Mouse (Mus musculus) T-helper 17 cell (primary cell): ENCODE results near the gene Gimap4.

Experiments
- in situ Hi-C, 2 experiments: fragments of 300-600 bp; cut with MboI, MseI; formaldehyde crosslinking; loops; 1 replicate in 1 of 2; 2 replicates in 1 of 2; pipeline ENCODE4 v1.15.1; 2025; ENCODE audit warnings: high pct_unique_total_duplicates in 2 of 2

Gimap4 gene

GRCm38 (mm10) chr6:48675400-48675930 lies 8.9 kb upstream of the Gimap4 start:
- in situ Hi-C loops: loop anchor here (10.0 kb wide), 3 partner anchors 931 to 1709 kb away; no protein-coding TSS in a partner anchor

- in situ Hi-C loops: loop anchor here (10.0 kb wide), 3 partner anchors 931 to 1709 kb away; no protein-coding TSS in a partner anchor
Measured at GRCm38 (mm10) chr6:48675931-48676859, 8.2 kb upstream of the Gimap4 start, which contains the start of gene Gimap9. TSS of gene Gimap9 (plus strand) at chr6:48676129.

- in situ Hi-C loops: loop anchor here (10.0 kb wide), 3 partner anchors 932 to 1708 kb away; no protein-coding TSS in a partner anchor
Measured at GRCm38 (mm10) chr6:48676860-48677415, 7.4 kb upstream of the Gimap4 start.

- in situ Hi-C loops: loop anchor here (10.0 kb wide), 3 partner anchors 933 to 1707 kb away; no protein-coding TSS in a partner anchor
Measured at GRCm38 (mm10) chr6:48677492-48678345, 6.6 kb upstream of the Gimap4 start.

- in situ Hi-C loops: loop anchor here (10.0 kb wide), 3 partner anchors 934 to 1706 kb away; no protein-coding TSS in a partner anchor
Measured at GRCm38 (mm10) chr6:48678391-48678790, 6.0 kb upstream of the Gimap4 start.

- in situ Hi-C loops: loop anchor here (10.0 kb wide), 4 partner anchors 65 to 1705 kb away; partner anchors contain the start of gene Gimap5 (in 1 of the 2)
Measured at GRCm38 (mm10) chr6:48679701-48680100, 4.6 kb upstream of the Gimap4 start.

GRCm38 (mm10) chr6:48680421-48680820 lies 3.9 kb upstream of the Gimap4 start:
- in situ Hi-C loops: loop anchor here in 1 of 2 experiments (10.0 kb wide), 1 partner anchor 64 kb away; the partner anchor contains the start of gene Gimap5

- in situ Hi-C loops: loop anchor here in 1 of 2 experiments (10.0 kb wide), 1 partner anchor 63 kb away; the partner anchor contains the start of gene Gimap5
Measured at GRCm38 (mm10) chr6:48681472-48682090, 2.8 kb upstream of the Gimap4 start.

GRCm38 (mm10) chr6:48682271-48682670 lies 2.1 kb upstream of the Gimap4 start:
- in situ Hi-C loops: loop anchor here in 1 of 2 experiments (10.0 kb wide), 1 partner anchor 63 kb away; the partner anchor contains the start of gene Gimap5

- in situ Hi-C loops: loop anchor here in 1 of 2 experiments (10.0 kb wide), 1 partner anchor 61 kb away; the partner anchor contains the start of gene Gimap5
Measured at GRCm38 (mm10) chr6:48683263-48683821, 1.0 kb upstream of the Gimap4 start.

- in situ Hi-C loops: loop anchor here in 1 of 2 experiments (10.0 kb wide), 1 partner anchor 60 kb away; the partner anchor contains the start of gene Gimap5
Measured at GRCm38 (mm10) chr6:48684806-48685205, 457 bp downstream of the Gimap4 start.

GRCm38 (mm10) chr6:48685251-48685650 lies 902 bp downstream of the Gimap4 start:
- in situ Hi-C loops: loop anchor here in 1 of 2 experiments (10.0 kb wide), 1 partner anchor 60 kb away; the partner anchor contains the start of gene Gimap5

- in situ Hi-C loops: loop anchor here in 1 of 2 experiments (10.0 kb wide), 1 partner anchor 59 kb away; the partner anchor contains the start of gene Gimap5
Measured at GRCm38 (mm10) chr6:48685694-48686665, 1.6 kb downstream of the Gimap4 start.

- in situ Hi-C loops: loop anchor here in 1 of 2 experiments (10.0 kb wide), 1 partner anchor 58 kb away; the partner anchor contains the start of gene Gimap5
Measured at GRCm38 (mm10) chr6:48687077-48687476, 2.7 kb downstream of the Gimap4 start.

GRCm38 (mm10) chr6:48689320-48689719 lies 5.0 kb downstream of the Gimap4 start:
- in situ Hi-C loops: loop anchor here in 1 of 2 experiments (10.0 kb wide), 1 partner anchor 55 kb away; the partner anchor contains the start of gene Gimap5

GRCm38 (mm10) chr6:48692962-48693361 lies 8.6 kb downstream of the Gimap4 start:
- in situ Hi-C loops: no loop called here

GRCm38 (mm10) chr6:48696830-48697554 lies 12.6 kb downstream of the Gimap4 start:
- in situ Hi-C loops: no loop called here
